ENCODE assay signal across 13 mouse cellular contexts in genomic region chr10:37378002-37378702, GRCm38 (mm10).
DNase-seq lines count a peak whose midpoint lies in the region; ATAC-seq and TF ChIP-seq lines count a peak whose summit lies in the region.
"Had no signal": no experiment of that assay in that cellular context is flagged by ENCODE, and none has a peak within 500 bp of the region (broad histone marks: within the 10 kb centered on the region; RNA-seq: fewer than 3 reads in every experiment).

No protein-coding gene starts in this region.

- no peaks in the 10 kb centered on the region for H3K36me3 ChIP-seq in ES-Bruce4 (ENCODE audit: control insufficient read depth, insufficient read depth, low read length, poor library complexity, severe bottlenecking)
- H3K36me3 ChIP-seq in forebrain, embryonic 16.5 days (ENCODE audit: control insufficient read depth, insufficient read depth) = no peaks in the 10 kb centered on the region
- H3K36me3 ChIP-seq in midbrain, embryonic 11.5 days (ENCODE audit: control insufficient read depth, insufficient read depth, low read length) = no peaks in the 10 kb centered on the region
- H3K36me3 ChIP-seq: liver, embryonic 15.5 days had no signal

- peak; percentile 96 for ATAC-seq in forebrain, embryonic 16.5 days
- ATAC-seq in midbrain, embryonic 11.5 days (ENCODE audit: low FRiP score) = peak; percentile 95
- ATAC-seq: CD4-positive, CD25-positive, alpha-beta regulatory T cell, adult 4 months had no signal

- H3K27me3 ChIP-seq in ES-Bruce4 (ENCODE audit: control insufficient read depth, insufficient read depth, low read length, poor library complexity, severe bottlenecking) = no peaks in the 10 kb centered on the region
- H3K27me3 ChIP-seq in forebrain, embryonic 16.5 days (replicated peaks; ENCODE audit: control insufficient read depth, insufficient read depth, low read length) = no peaks in the 10 kb centered on the region
- H3K27me3 ChIP-seq in midbrain, embryonic 11.5 days (ENCODE audit: control insufficient read depth, insufficient read depth, low read length) = no peaks in the 10 kb centered on the region
- H3K27me3 ChIP-seq: liver, embryonic 15.5 days had no signal

- no peak overlapping the region for H3K4me3 ChIP-seq in ES-Bruce4 (ENCODE audit: low read depth, low read length)
- no peak overlapping the region for H3K4me3 ChIP-seq in forebrain, embryonic 16.5 days (replicated peaks; ENCODE audit: low read length)
- no peak overlapping the region for H3K4me3 ChIP-seq in midbrain, embryonic 11.5 days (ENCODE audit: low read depth, low read length)
- H3K4me3 ChIP-seq: liver, embryonic 15.5 days had no signal

- peak overlapping the region; percentile 11; the same call in 1 of the 2 replicates for H3K27ac ChIP-seq in ES-Bruce4 (ENCODE audit: insufficient read depth, low read length)
- H3K27ac ChIP-seq in forebrain, embryonic 16.5 days (ENCODE audit: low read length) = peak overlapping the region; percentile 16
- peak overlapping the region; percentile 86 for H3K27ac ChIP-seq in midbrain, embryonic 11.5 days (ENCODE audit: low read depth, low read length)
- H3K27ac ChIP-seq: liver, embryonic 15.5 days had no signal

- H3K4me1 ChIP-seq in ES-Bruce4 (ENCODE audit: control insufficient read depth, insufficient read depth, low read length) = no peaks in the 10 kb centered on the region
- H3K4me1 ChIP-seq in forebrain, embryonic 16.5 days (replicated peaks; ENCODE audit: control insufficient read depth, insufficient read depth, low read length) = peaks cover 9% of the 10 kb centered on the region
- H3K4me1 ChIP-seq in midbrain, embryonic 11.5 days (ENCODE audit: control insufficient read depth, insufficient read depth, low read length) = peaks cover 14% of the 10 kb centered on the region; the same call in 1 of the 2 replicates
- H3K4me1 ChIP-seq: liver, embryonic 15.5 days had no signal

- no peak overlapping the region for H3K9ac ChIP-seq in ES-Bruce4 (ENCODE audit: low read depth, poor library complexity, severe bottlenecking)
- H3K9ac ChIP-seq in forebrain, embryonic 16.5 days (replicated peaks; ENCODE audit: low read depth, low read length) = no peak overlapping the region
- H3K9ac ChIP-seq in midbrain, embryonic 11.5 days (ENCODE audit: low read length) = peak overlapping the region; percentile 13; the same call in 1 of the 2 replicates
- H3K9ac ChIP-seq: liver, embryonic 15.5 days had no signal

- no peak for TF ChIP-seq POLR2A in ES-Bruce4 (IDR thresholded peaks at IDR 0.05; ENCODE audit: insufficient read depth, low read length)
- TF ChIP-seq POLR2A in brain, embryonic 14.5 days (IDR thresholded peaks at IDR 0.05; ENCODE audit: borderline replicate concordance, extremely low read depth, insufficient read depth, insufficient read length, poor library complexity, severe bottlenecking) = no peak

- H3K4me2 ChIP-seq in forebrain, embryonic 16.5 days (ENCODE audit: low read length) = 0 out of 2 replicates have a peak overlapping the region, but pooled peaks have one; percentile 0
- peak overlapping the region; percentile 26; the same call in 1 of the 2 replicates for H3K4me2 ChIP-seq in midbrain, embryonic 11.5 days
- H3K4me2 ChIP-seq: liver, embryonic 15.5 days had no signal

- H3K9me3 ChIP-seq in ES-Bruce4 (replicated peaks; ENCODE audit: control insufficient read depth, insufficient read depth, low read length, poor library complexity, severe bottlenecking) = no peaks in the 10 kb centered on the region
- H3K9me3 ChIP-seq in forebrain, embryonic 16.5 days (ENCODE audit: control insufficient read depth, low read length) = no peaks in the 10 kb centered on the region
- no peaks in the 10 kb centered on the region; the same call in 1 of the 2 replicates for H3K9me3 ChIP-seq in midbrain, embryonic 11.5 days (ENCODE audit: control insufficient read depth, low read length)
- H3K9me3 ChIP-seq: liver, embryonic 15.5 days had no signal

- no peak for TF ChIP-seq EP300 in ES-Bruce4 (IDR thresholded peaks at IDR 0.05; ENCODE audit: insufficient read depth, low read depth, low read length)

- peak; percentile 95 for DNase-seq in brain, embryonic 14.5 days (ENCODE audit: low read depth)
- DNase-seq in midbrain, embryonic 11.5 days (ENCODE audit: low spot score, missing footprints) = peak; percentile 93
- DNase-seq in gastrocnemius, postnatal 10 days = no peak
- DNase-seq in thymus, adult 18-20 months = no peak
- no peak for DNase-seq in spleen, postnatal 4 days (ENCODE audit: low spot score in 2 of 2)
- DNase-seq in frontal cortex, adult 2 months (ENCODE audit: extremely low spot score in 1 of 2, low spot score in 1 of 2) = no peak
- DNase-seq: cerebellum, adult 8-10 months; gastrocnemius, postnatal 14 days; thymus, postnatal 25 days had no signal

- WGBS in forebrain, embryonic 16.5 days = 9% methylated on average over 4 of the region's 4 CpGs
- WGBS in midbrain, embryonic 11.5 days = 5% methylated on average over 4 of the region's 4 CpGs

- no peak for TF ChIP-seq CTCF in ES-Bruce4 (IDR thresholded peaks at IDR 0.05; ENCODE audit: low read depth, low read length)
- TF ChIP-seq CTCF in brain, embryonic 14.5 days (IDR thresholded peaks at IDR 0.05; ENCODE audit: borderline replicate concordance, extremely low read depth, insufficient read depth, insufficient read length) = no peak

Comparison
In these comparisons a context has a peak if more than half of its experiments do, and no peak if none do; other contexts are left out.
1. H3K27ac ChIP-seq: peak in every context shown above with its lines; median percentile 86 in midbrain, embryonic 11.5 days; 16 in forebrain, embryonic 16.5 days; 11 in ES-Bruce4.
2. DNase-seq: peak in brain, embryonic 14.5 days (single experiment) and midbrain, embryonic 11.5 days (single experiment); none in gastrocnemius, postnatal 10 days (single experiment), thymus, adult 18-20 months (0 of 2), spleen, postnatal 4 days (0 of 2) and frontal cortex, adult 2 months (0 of 2).